In genomic region chr1:187997584-187998338, GRCm38 (mm10) we compare ENCODE assay signal across 8 mouse cellular contexts.
A peak's percentile ranks its signal among the peaks of the same experiment; 100 is the strongest.
DNase-seq lines count a peak whose midpoint lies in the region; ATAC-seq and TF ChIP-seq lines count a peak whose summit lies in the region.

No protein-coding gene starts in this region.

- no peak overlapping the region for H3K27ac ChIP-seq in forebrain, embryonic 13.5 days
- peak overlapping the region; percentile 83 for H3K27ac ChIP-seq in heart, embryonic 16.5 days (ENCODE audit: low read length)
- no peak overlapping the region for H3K27ac ChIP-seq in liver, embryonic 12.5 days

- DNase-seq in cerebellum, adult 18-20 months, result peak; percentile 68 to 71
- DNase-seq in kidney, postnatal 10 days, result peak; percentile 80
- peak; percentile 48 for DNase-seq in testis, postnatal 10 days (ENCODE audit: low spot score)
- DNase-seq in thymus, postnatal 10 days (ENCODE audit: low spot score in 2 of 2), result no peak

- no peaks in the 10 kb centered on the region for H3K36me3 ChIP-seq in forebrain, embryonic 13.5 days (ENCODE audit: poor library complexity, severe bottlenecking)
- H3K36me3 ChIP-seq in heart, embryonic 16.5 days (ENCODE audit: control insufficient read depth, insufficient read depth), result no peaks in the 10 kb centered on the region
- H3K36me3 ChIP-seq in liver, embryonic 12.5 days, result no peaks in the 10 kb centered on the region
- H3K36me3 ChIP-seq in myocyte (ENCODE audit: control insufficient read depth, insufficient read depth), result no peaks in the 10 kb centered on the region

- peaks cover 31% of the 10 kb centered on the region for H3K4me1 ChIP-seq in forebrain, embryonic 13.5 days
- no peaks in the 10 kb centered on the region for H3K4me1 ChIP-seq in heart, embryonic 16.5 days (ENCODE audit: control insufficient read depth, insufficient read depth, low read length)
- H3K4me1 ChIP-seq in liver, embryonic 12.5 days, result no peaks in the 10 kb centered on the region; the same call in 1 of the 2 replicates

- no peaks in the 10 kb centered on the region for H3K9me3 ChIP-seq in forebrain, embryonic 13.5 days (replicated peaks)
- H3K9me3 ChIP-seq in heart, embryonic 16.5 days (replicated peaks; ENCODE audit: control insufficient read depth, low read length), result no peaks in the 10 kb centered on the region
- H3K9me3 ChIP-seq in liver, embryonic 12.5 days (replicated peaks), result no peaks in the 10 kb centered on the region

- ATAC-seq in forebrain, embryonic 13.5 days, result peak; percentile 96
- ATAC-seq in heart, embryonic 16.5 days (replicated peaks; ENCODE audit: extremely low read depth, insufficient read depth, low FRiP score), result peak; percentile 97
- peak; percentile 71 for ATAC-seq in liver, embryonic 12.5 days

- under 1% methylated on average over 39 of the region's 39 CpGs for WGBS in forebrain, embryonic 13.5 days
- under 1% methylated on average over 39 of the region's 39 CpGs for WGBS in heart, embryonic 16.5 days
- WGBS in liver, embryonic 12.5 days (ENCODE audit: insufficient replicate concordance), result 3% methylated on average over 39 of the region's 39 CpGs

- no peaks in the 10 kb centered on the region for H3K79me2 ChIP-seq in myocyte (ENCODE audit: control insufficient read depth, insufficient read depth)

- peak overlapping the region; percentile 61 for H3K9ac ChIP-seq in forebrain, embryonic 13.5 days
- H3K9ac ChIP-seq in heart, embryonic 16.5 days (ENCODE audit: low read length), result peak overlapping the region; percentile 76
- no peak overlapping the region for H3K9ac ChIP-seq in liver, embryonic 12.5 days

- no peak overlapping the region for H3ac ChIP-seq in myocyte (ENCODE audit: control insufficient read depth, insufficient read length)

- TF ChIP-seq POLR2A in myocyte (IDR thresholded peaks at IDR 0.05; ENCODE audit: insufficient read length, low read depth), result no peak

- peaks cover 18% of the 10 kb centered on the region for H3K27me3 ChIP-seq in forebrain, embryonic 13.5 days
- no peaks in the 10 kb centered on the region for H3K27me3 ChIP-seq in heart, embryonic 16.5 days (ENCODE audit: control insufficient read depth, insufficient read depth, low read length)
- H3K27me3 ChIP-seq in liver, embryonic 12.5 days (replicated peaks), result peaks cover 18% of the 10 kb centered on the region
- peaks cover 7% of the 10 kb centered on the region for H3K27me3 ChIP-seq in myocyte (ENCODE audit: control insufficient read depth, insufficient read depth, insufficient read length)

- H3K4me2 ChIP-seq in forebrain, embryonic 13.5 days, result peak overlapping the region; percentile 73
- H3K4me2 ChIP-seq in heart, embryonic 16.5 days (ENCODE audit: low read depth, low read length), result peak overlapping the region; percentile 67
- peak overlapping the region; percentile 59 for H3K4me2 ChIP-seq in liver, embryonic 12.5 days
- peak overlapping the region; percentile 45 for H3K4me2 ChIP-seq in myocyte (ENCODE audit: low read depth)

- H3K4me3 ChIP-seq in forebrain, embryonic 13.5 days, result peak overlapping the region; percentile 44
- H3K4me3 ChIP-seq in heart, embryonic 16.5 days (ENCODE audit: low read length), result peak overlapping the region; percentile 70
- H3K4me3 ChIP-seq in liver, embryonic 12.5 days, result peak overlapping the region; percentile 37
- no peak overlapping the region for H3K4me3 ChIP-seq in myocyte

TF ChIP-seq in myocyte, 11 proteins besides CTCF, POLR2A, EP300 and RAD21:
- TF ChIP-seq TCF3 (IDR thresholded peaks at IDR 0.05; ENCODE audit: insufficient read length, low read depth) (no peak), MYOD1 (IDR thresholded peaks at IDR 0.05; ENCODE audit: control insufficient read depth in 1 of 3, insufficient read length in 2 of 3, low read depth in 2 of 3) (no peak), REST (IDR thresholded peaks at IDR 0.05; ENCODE audit: insufficient read depth, insufficient read length) (no peak), CEBPB (IDR thresholded peaks at IDR 0.05; ENCODE audit: insufficient read depth, poor library complexity, severe bottlenecking) (no peak), SRF (IDR thresholded peaks at IDR 0.05; ENCODE audit: control insufficient read depth, insufficient read length, low read depth) (no peak), TCF12 (IDR thresholded peaks at IDR 0.05; ENCODE audit: insufficient read depth, poor library complexity, severe bottlenecking) (no peak), POLR2AphosphoS2 (IDR thresholded peaks at IDR 0.05; ENCODE audit: insufficient read length, low read depth) (no peak), MAX (IDR thresholded peaks at IDR 0.05; ENCODE audit: low read depth) (no peak)
TF ChIP-seq in myocyte: peak in this region for 0.

Comparison
In these comparisons a context has a peak if more than half of its experiments do, and no peak if none do; other contexts are left out.
1. DNase-seq: peak in cerebellum, adult 18-20 months (2 of 2), kidney, postnatal 10 days (single experiment) and testis, postnatal 10 days (single experiment); none in thymus, postnatal 10 days (0 of 2).
2. Peak in every context shown above with its lines, with median percentiles within 50 percentile points of each other: ATAC-seq and H3K4me2 ChIP-seq.